Mouse (Mus musculus): ENCODE measurements around the gene Rps27l. TPM values are rescaled to one million over a fixed set of nuclear protein-coding genes. Genes with fewer than 3 reads are reported as not detected.
"Not testable (repeated sequence)": the region's sequence is repeated elsewhere in the genome, so short reads cannot be mapped to it uniquely, and the experiment has no call there.

Gene Rps27l
- polyA plus RNA-seq, 1 experiment: 588 TPM

DNA sequence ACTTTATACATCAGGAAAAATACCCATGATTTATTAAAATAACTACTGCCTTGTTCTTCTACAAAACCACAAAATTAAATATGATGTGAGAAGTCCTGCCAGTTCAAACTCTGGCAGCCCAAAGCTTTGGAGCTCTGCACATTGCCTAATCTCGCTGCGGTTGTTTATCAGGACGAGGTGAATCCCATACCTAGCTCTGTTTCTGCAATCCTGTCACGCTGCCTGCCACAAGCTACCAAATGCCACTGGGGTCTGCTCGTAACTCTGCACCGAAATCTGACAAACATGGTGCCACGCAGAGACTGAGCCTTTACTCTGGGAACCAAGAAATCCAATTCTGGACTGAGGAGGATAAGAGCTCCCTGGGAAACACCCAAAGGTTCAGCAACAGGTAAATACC is 36.0 kb upstream of the Rps27l start:
- Histone ChIP-seq H3K4me2 (ENCODE audit: low read depth) (no peak overlapping the region), H3K4me3 (no peak overlapping the region), H3K79me2 (ENCODE audit: control insufficient read depth, insufficient read depth) (peaks cover 17% of the 10 kb centered on the region), H3K27me3 (ENCODE audit: control insufficient read depth, insufficient read depth, insufficient read length) (no peaks in the 10 kb centered on the region), H3ac (ENCODE audit: control insufficient read depth, insufficient read length) (no peak overlapping the region), H3K36me3 (ENCODE audit: control insufficient read depth, insufficient read depth) (no peaks in the 10 kb centered on the region)
- TF ChIP-seq REST (IDR thresholded peaks at IDR 0.05; ENCODE audit: insufficient read depth, insufficient read length): no peak
- TF ChIP-seq TCF12 (IDR thresholded peaks at IDR 0.05; ENCODE audit: insufficient read depth, poor library complexity, severe bottlenecking): no peak
- no peak for TF ChIP-seq POLR2AphosphoS2 (IDR thresholded peaks at IDR 0.05; ENCODE audit: insufficient read length, low read depth)
- no peak for TF ChIP-seq POLR2A (IDR thresholded peaks at IDR 0.05; ENCODE audit: insufficient read length, low read depth)
- no peak for TF ChIP-seq USF1 (IDR thresholded peaks at IDR 0.05; ENCODE audit: low read depth)
- TF ChIP-seq E2F4 (IDR thresholded peaks at IDR 0.05; ENCODE audit: insufficient read depth): no peak
- no peak for TF ChIP-seq SRF (IDR thresholded peaks at IDR 0.05; ENCODE audit: control insufficient read depth, insufficient read length, low read depth)

DNA sequence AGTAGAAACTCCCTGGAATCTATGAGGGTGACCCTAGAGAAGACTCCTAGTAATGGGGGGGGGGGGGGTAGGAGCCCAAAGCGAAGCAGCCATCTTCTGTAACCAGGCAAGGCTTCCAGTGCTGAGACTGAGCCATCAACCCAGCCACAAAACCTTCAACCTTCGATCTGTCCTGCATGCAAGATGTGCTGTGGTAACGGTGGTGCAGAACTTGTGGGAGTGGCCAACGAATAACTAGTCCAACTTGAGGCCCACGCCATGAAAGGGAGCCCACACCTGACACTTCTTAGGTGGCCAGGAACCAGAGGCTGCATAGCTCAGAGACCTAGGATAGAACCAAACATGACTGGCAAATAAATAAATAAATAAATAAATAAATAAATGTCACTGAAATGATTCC is 35.2 kb upstream of the Rps27l start:
- H3K4me3 ChIP-seq: no peak overlapping the region

DNA sequence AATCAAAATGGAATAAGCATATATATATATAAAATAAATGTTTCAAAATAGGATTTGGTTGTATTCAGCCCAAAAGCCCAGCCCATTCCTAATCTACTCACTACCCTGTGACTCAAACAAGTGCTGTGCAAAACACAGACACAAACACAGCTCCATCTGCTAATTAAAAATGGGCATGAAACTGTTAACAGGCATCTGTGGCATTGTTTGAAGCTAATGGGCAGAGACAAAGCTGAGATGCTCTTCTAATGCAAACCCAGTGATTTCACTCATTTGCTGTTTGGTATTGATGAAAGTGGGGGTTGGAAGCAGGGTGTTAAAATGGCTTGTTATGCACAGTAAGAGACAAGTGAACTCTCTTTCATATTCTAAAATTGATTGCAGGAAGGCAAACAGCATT is 33.6 kb upstream of the Rps27l start:
- no peaks in the 10 kb centered on the region for H3K27me3 ChIP-seq (ENCODE audit: control insufficient read depth, insufficient read depth, insufficient read length)
- TF ChIP-seq TCF12 (IDR thresholded peaks at IDR 0.05; ENCODE audit: insufficient read depth, poor library complexity, severe bottlenecking) (no peak), MYOD1 (IDR thresholded peaks at IDR 0.05; ENCODE audit: control insufficient read depth in 1 of 3, insufficient read length in 2 of 3, low read depth in 2 of 3) (no peak), CEBPB (IDR thresholded peaks at IDR 0.05; ENCODE audit: insufficient read depth, poor library complexity, severe bottlenecking) (no peak), SRF (IDR thresholded peaks at IDR 0.05; ENCODE audit: control insufficient read depth, insufficient read length, low read depth) (no peak), POLR2A (IDR thresholded peaks at IDR 0.05; ENCODE audit: insufficient read length, low read depth) (no peak), USF1 (IDR thresholded peaks at IDR 0.05; ENCODE audit: low read depth) (no peak), MAX (IDR thresholded peaks at IDR 0.05; ENCODE audit: low read depth) (no peak), MYOG (IDR thresholded peaks at IDR 0.05; ENCODE audit: control insufficient read depth in 1 of 3, insufficient read depth in 1 of 3, insufficient read length in 2 of 3, low read depth in 2 of 3) (no peak), REST (IDR thresholded peaks at IDR 0.05; ENCODE audit: insufficient read depth, insufficient read length) (no peak), E2F4 (IDR thresholded peaks at IDR 0.05; ENCODE audit: insufficient read depth) (no peak), POLR2AphosphoS2 (IDR thresholded peaks at IDR 0.05; ENCODE audit: insufficient read length, low read depth) (no peak), TCF3 (IDR thresholded peaks at IDR 0.05; ENCODE audit: insufficient read length, low read depth) (no peak)
- H3ac ChIP-seq (ENCODE audit: control insufficient read depth, insufficient read length): no peak overlapping the region
- no peak overlapping the region for H3K4me3 ChIP-seq
- no peaks in the 10 kb centered on the region for H3K36me3 ChIP-seq (ENCODE audit: control insufficient read depth, insufficient read depth)
- H3K4me2 ChIP-seq (ENCODE audit: low read depth): no peak overlapping the region
- H3K79me2 ChIP-seq (ENCODE audit: control insufficient read depth, insufficient read depth): peaks cover 21% of the 10 kb centered on the region

More for the DNA sequence above, 35.2 kb upstream of the Rps27l start:
- Histone ChIP-seq H3K79me2 (ENCODE audit: control insufficient read depth, insufficient read depth) (peaks cover 21% of the 10 kb centered on the region), H3K36me3 (ENCODE audit: control insufficient read depth, insufficient read depth) (no peaks in the 10 kb centered on the region), H3K27me3 (ENCODE audit: control insufficient read depth, insufficient read depth, insufficient read length) (no peaks in the 10 kb centered on the region), H3ac (ENCODE audit: control insufficient read depth, insufficient read length) (no peak overlapping the region), H3K4me2 (ENCODE audit: low read depth) (no peak overlapping the region)
- no peak for TF ChIP-seq TCF3 (IDR thresholded peaks at IDR 0.05; ENCODE audit: insufficient read length, low read depth)
- no peak for TF ChIP-seq MAX (IDR thresholded peaks at IDR 0.05; ENCODE audit: low read depth)
- TF ChIP-seq E2F4 (IDR thresholded peaks at IDR 0.05; ENCODE audit: insufficient read depth): no peak
- TF ChIP-seq POLR2A (IDR thresholded peaks at IDR 0.05; ENCODE audit: insufficient read length, low read depth): no peak
- TF ChIP-seq POLR2AphosphoS2 (IDR thresholded peaks at IDR 0.05; ENCODE audit: insufficient read length, low read depth): no peak
- TF ChIP-seq REST (IDR thresholded peaks at IDR 0.05; ENCODE audit: insufficient read depth, insufficient read length): no peak
- no peak for TF ChIP-seq CEBPB (IDR thresholded peaks at IDR 0.05; ENCODE audit: insufficient read depth, poor library complexity, severe bottlenecking)

DNA sequence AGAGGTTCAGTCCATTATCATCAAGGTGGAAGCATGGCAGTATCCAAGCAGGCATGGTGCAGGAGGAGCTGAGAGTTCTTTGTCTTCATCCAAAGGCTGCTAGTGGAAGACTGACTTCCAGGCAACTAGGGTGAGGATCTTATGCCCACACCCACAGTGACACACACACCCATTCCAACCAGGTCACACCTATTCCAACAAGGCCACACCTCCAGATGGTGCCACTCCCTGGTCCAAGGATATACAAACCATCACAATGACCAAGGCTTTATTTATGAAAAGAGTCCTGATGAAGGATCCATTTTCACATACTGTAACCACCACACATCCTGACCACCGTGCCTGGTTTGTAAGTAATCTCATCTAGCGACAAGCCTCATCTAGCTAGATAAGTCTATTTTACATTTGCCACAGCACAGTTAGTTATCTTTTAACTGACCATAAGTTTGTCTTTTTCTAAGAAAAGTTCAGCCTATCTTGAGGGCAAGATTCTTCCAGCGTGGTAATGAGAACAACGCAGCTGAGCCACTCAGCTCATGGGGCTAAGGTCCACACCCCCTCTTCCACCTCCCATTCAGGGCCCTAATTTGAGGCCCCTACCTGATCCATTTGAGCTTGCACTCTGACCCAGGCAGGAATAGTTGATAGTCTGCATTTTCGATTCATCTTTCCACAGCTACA is 32.5 kb upstream of the Rps27l start:
- not testable (repeated sequence) for H3K4me2 ChIP-seq (ENCODE audit: low read depth); H3K36me3 ChIP-seq (ENCODE audit: control insufficient read depth, insufficient read depth); H3K27me3 ChIP-seq (ENCODE audit: control insufficient read depth, insufficient read depth, insufficient read length); H3ac ChIP-seq (ENCODE audit: control insufficient read depth, insufficient read length); H3K4me3 ChIP-seq
- H3K79me2 ChIP-seq (ENCODE audit: control insufficient read depth, insufficient read depth): peaks cover 21% of the 10 kb centered on the region

DNA sequence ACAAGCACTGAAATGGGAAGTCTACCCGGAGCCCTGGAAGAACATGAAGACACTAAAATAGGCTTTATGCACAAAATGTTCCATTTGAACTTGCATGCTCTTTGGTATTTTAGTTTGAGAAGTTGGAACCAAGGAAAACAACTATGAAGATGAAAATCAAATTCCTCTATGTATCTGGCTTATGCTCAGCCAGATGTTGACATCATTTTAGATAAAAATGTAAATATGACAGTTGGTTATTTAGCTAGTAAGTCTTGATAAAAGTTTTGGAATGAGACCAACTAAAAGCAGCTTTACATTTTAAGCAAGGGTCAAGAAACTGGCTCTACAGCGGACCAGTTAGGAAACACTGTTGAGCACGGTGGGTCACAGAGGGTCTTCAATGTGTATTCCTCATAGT is 31.3 kb upstream of the Rps27l start:
- Histone ChIP-seq H3K79me2 (ENCODE audit: control insufficient read depth, insufficient read depth) (peaks cover 28% of the 10 kb centered on the region), H3K27me3 (ENCODE audit: control insufficient read depth, insufficient read depth, insufficient read length) (no peaks in the 10 kb centered on the region), H3K4me2 (ENCODE audit: low read depth) (no peak overlapping the region), H3ac (ENCODE audit: control insufficient read depth, insufficient read length) (no peak overlapping the region), H3K4me3 (no peak overlapping the region), H3K36me3 (ENCODE audit: control insufficient read depth, insufficient read depth) (no peaks in the 10 kb centered on the region)
- TF ChIP-seq REST (IDR thresholded peaks at IDR 0.05; ENCODE audit: insufficient read depth, insufficient read length) (no peak), USF1 (IDR thresholded peaks at IDR 0.05; ENCODE audit: low read depth) (no peak), TCF12 (IDR thresholded peaks at IDR 0.05; ENCODE audit: insufficient read depth, poor library complexity, severe bottlenecking) (no peak), POLR2AphosphoS2 (IDR thresholded peaks at IDR 0.05; ENCODE audit: insufficient read length, low read depth) (no peak), CEBPB (IDR thresholded peaks at IDR 0.05; ENCODE audit: insufficient read depth, poor library complexity, severe bottlenecking) (no peak), TCF3 (IDR thresholded peaks at IDR 0.05; ENCODE audit: insufficient read length, low read depth) (no peak), E2F4 (IDR thresholded peaks at IDR 0.05; ENCODE audit: insufficient read depth) (no peak), MYOG (IDR thresholded peaks at IDR 0.05; ENCODE audit: control insufficient read depth in 1 of 3, insufficient read depth in 1 of 3, insufficient read length in 2 of 3, low read depth in 2 of 3) (no peak), POLR2A (IDR thresholded peaks at IDR 0.05; ENCODE audit: insufficient read length, low read depth) (no peak), MAX (IDR thresholded peaks at IDR 0.05; ENCODE audit: low read depth) (no peak), SRF (IDR thresholded peaks at IDR 0.05; ENCODE audit: control insufficient read depth, insufficient read length, low read depth) (no peak), MYOD1 (IDR thresholded peaks at IDR 0.05; ENCODE audit: control insufficient read depth in 1 of 3, insufficient read length in 2 of 3, low read depth in 2 of 3) (no peak)

Measured in myocyte (in vitro differentiated cells).